In genomic region chr3:152756896-152757295, GRCm38 (mm10) we compare ENCODE assay signal across 15 mouse cellular contexts. TPM values are rescaled to one million over a fixed set of nuclear protein-coding genes. Genes with fewer than 3 reads are reported as not detected.
DNase-seq lines count a peak whose midpoint lies in the region; ATAC-seq and TF ChIP-seq lines count a peak whose summit lies in the region.
"Had no signal": no experiment of that assay in that cellular context is flagged by ENCODE, and none has a peak within 500 bp of the region (broad histone marks: within the 10 kb centered on the region; RNA-seq: fewer than 3 reads in every experiment).

No protein-coding gene starts in this region.

- WGBS in forebrain, embryonic 12.5 days: 57% methylated on average over 2 of the region's 2 CpGs
- WGBS in forebrain, embryonic 16.5 days: 17% methylated on average over 2 of the region's 2 CpGs
- 74% methylated on average over 2 of the region's 2 CpGs for WGBS in liver, embryonic 11.5 days
- WGBS in hindbrain, embryonic 13.5 days: 23% methylated on average over 2 of the region's 2 CpGs

- H3K4me1 ChIP-seq in forebrain, embryonic 12.5 days: peaks cover 23% of the 10 kb centered on the region
- peaks cover 31% of the 10 kb centered on the region for H3K4me1 ChIP-seq in forebrain, embryonic 16.5 days (replicated peaks; ENCODE audit: control insufficient read depth, insufficient read depth, low read length)
- peaks cover 43% of the 10 kb centered on the region for H3K4me1 ChIP-seq in liver, embryonic 11.5 days (replicated peaks; ENCODE audit: control insufficient read depth, insufficient read depth, low read length)
- peaks cover 34% of the 10 kb centered on the region for H3K4me1 ChIP-seq in hindbrain, embryonic 13.5 days (replicated peaks)

- H3K36me3 ChIP-seq in forebrain, embryonic 12.5 days (replicated peaks): peaks cover 4% of the 10 kb centered on the region; the same call in 1 of the 2 replicates
- H3K36me3 ChIP-seq in forebrain, embryonic 16.5 days (ENCODE audit: control insufficient read depth, insufficient read depth): no peaks in the 10 kb centered on the region
- H3K36me3 ChIP-seq in liver, embryonic 11.5 days (ENCODE audit: control insufficient read depth, insufficient read depth, low read length): peaks cover 2% of the 10 kb centered on the region; the same call in 1 of the 2 replicates
- peaks cover 7% of the 10 kb centered on the region for H3K36me3 ChIP-seq in hindbrain, embryonic 13.5 days

- H3K27ac ChIP-seq in forebrain, embryonic 12.5 days: peak overlapping the region; percentile 37
- no peak overlapping the region for H3K27ac ChIP-seq in forebrain, embryonic 16.5 days (ENCODE audit: low read length)
- peak overlapping the region; percentile 72; the same call in 1 of the 2 replicates for H3K27ac ChIP-seq in liver, embryonic 11.5 days (ENCODE audit: low read depth, low read length)
- 0 out of 2 replicates have a peak overlapping the region, but pooled peaks have one; percentile 48 for H3K27ac ChIP-seq in hindbrain, embryonic 13.5 days
- H3K27ac ChIP-seq: left cerebral cortex, adult 2 months had no signal

- no peak for TF ChIP-seq CTCF in brain, embryonic 14.5 days (IDR thresholded peaks at IDR 0.05; ENCODE audit: borderline replicate concordance, extremely low read depth, insufficient read depth, insufficient read length)

- no peak for ATAC-seq in forebrain, embryonic 12.5 days (ENCODE audit: low FRiP score)
- no peak for ATAC-seq in forebrain, embryonic 16.5 days
- ATAC-seq in liver, embryonic 11.5 days (replicated peaks; ENCODE audit: low FRiP score): no peak
- no peak for ATAC-seq in hindbrain, embryonic 13.5 days (ENCODE audit: low FRiP score)

- DNase-seq in liver, embryonic 11.5 days (ENCODE audit: low spot score): no peak
- DNase-seq in liver: no peak
- peak; percentile 73 for DNase-seq in brain, embryonic 14.5 days (ENCODE audit: low read depth)
- DNase-seq in B cell, adult 2 months: no peak
- DNase-seq in retina, embryonic 14.5 days (ENCODE audit: low spot score): no peak
- DNase-seq: adrenal gland, adult 8-10 months; cerebellum, adult 11-12 months; cerebellum, postnatal 36 days; gastrocnemius, postnatal 14 days; kidney, postnatal 14 days; thymus, adult 18-20 months had no signal

- no peak overlapping the region for H3K4me3 ChIP-seq in forebrain, embryonic 12.5 days (replicated peaks)
- H3K4me3 ChIP-seq in forebrain, embryonic 16.5 days (replicated peaks; ENCODE audit: low read length): no peak overlapping the region
- no peak overlapping the region for H3K4me3 ChIP-seq in liver, embryonic 11.5 days (ENCODE audit: low read depth, low read length)
- no peak overlapping the region for H3K4me3 ChIP-seq in hindbrain, embryonic 13.5 days
- H3K4me3 ChIP-seq: left cerebral cortex, adult 2 months had no signal

- H3K4me2 ChIP-seq in forebrain, embryonic 12.5 days: no peak overlapping the region
- H3K4me2 ChIP-seq in forebrain, embryonic 16.5 days (ENCODE audit: low read length): no peak overlapping the region
- H3K4me2 ChIP-seq in liver, embryonic 11.5 days: no peak overlapping the region
- no peak overlapping the region for H3K4me2 ChIP-seq in hindbrain, embryonic 13.5 days

- no peak for TF ChIP-seq POLR2A in brain, embryonic 14.5 days (IDR thresholded peaks at IDR 0.05; ENCODE audit: borderline replicate concordance, extremely low read depth, insufficient read depth, insufficient read length, poor library complexity, severe bottlenecking)

- H3K9ac ChIP-seq in forebrain, embryonic 12.5 days: no peak overlapping the region
- no peak overlapping the region for H3K9ac ChIP-seq in forebrain, embryonic 16.5 days (replicated peaks; ENCODE audit: low read depth, low read length)
- no peak overlapping the region; the same call in 1 of the 2 replicates for H3K9ac ChIP-seq in liver, embryonic 11.5 days (ENCODE audit: low read depth, low read length)
- H3K9ac ChIP-seq in hindbrain, embryonic 13.5 days: no peak overlapping the region

- no peaks in the 10 kb centered on the region; the same call in 1 of the 2 replicates for H3K9me3 ChIP-seq in forebrain, embryonic 12.5 days
- H3K9me3 ChIP-seq in forebrain, embryonic 16.5 days (ENCODE audit: control insufficient read depth, low read length): no peaks in the 10 kb centered on the region
- H3K9me3 ChIP-seq in liver, embryonic 11.5 days (ENCODE audit: control insufficient read depth, low read length): peaks cover 2% of the 10 kb centered on the region; the same call in 1 of the 2 replicates
- H3K9me3 ChIP-seq in hindbrain, embryonic 13.5 days: no peaks in the 10 kb centered on the region

- H3K27me3 ChIP-seq in forebrain, embryonic 12.5 days: no peaks in the 10 kb centered on the region
- H3K27me3 ChIP-seq in forebrain, embryonic 16.5 days (replicated peaks; ENCODE audit: control insufficient read depth, insufficient read depth, low read length): no peaks in the 10 kb centered on the region
- no peaks in the 10 kb centered on the region for H3K27me3 ChIP-seq in liver, embryonic 11.5 days (replicated peaks; ENCODE audit: control insufficient read depth, insufficient read depth, low read length)
- H3K27me3 ChIP-seq in hindbrain, embryonic 13.5 days: no peaks in the 10 kb centered on the region

RNA-seq across cellular contexts. Expression of gene Pigk, which starts 43.0 kb away (rescaled TPM):
- 32.5 and 34.1 TPM in 2 replicates for polyA plus RNA-seq in forebrain, embryonic 12.5 days (2016; fragmentation: Nextera tagmentation; extraction: Ambion mirVana)
- polyA plus RNA-seq in forebrain, embryonic 16.5 days (2015; fragmentation: Nextera tagmentation; extraction: Ambion mirVana): 29.6 and 30.1 TPM in 2 replicates
- polyA plus RNA-seq in liver, embryonic 11.5 days (2014; fragmentation: Nextera tagmentation; extraction: Ambion mirVana): 40.2 and 44.2 TPM in 2 replicates
- 12.9 and 17.0 TPM in 2 replicates for polyA plus RNA-seq in brain, embryonic 14.5 days (2012; rRNA removed)
- 47.9 and 51.0 TPM in 2 replicates for polyA plus RNA-seq in hindbrain, embryonic 13.5 days (2015; fragmentation: Nextera tagmentation; extraction: Ambion mirVana)
